Mouse (Mus musculus): Measurements from ENCODE around the gene Trhr2. TPM values are rescaled to one million over a fixed set of nuclear protein-coding genes. Genes with fewer than 3 reads are reported as not detected.

Trhr2 gene
- total RNA-seq (2017): not detected in 2 replicates

- no peak for ATAC-seq (replicated peaks in 1 of 2; ENCODE audit: insufficient read depth in 1 of 2, low FRiP score in 2 of 2, low TSS enrichment in 1 of 2, low read depth in 1 of 2, poor library complexity in 2 of 2, severe bottlenecking in 2 of 2)
Observed at GRCm38 (mm10) chr8:122360696-122361416, at the start of gene Trhr2. Trhr2 (minus strand) TSS chr8:122360746.

GRCm38 (mm10) chr8:122407678-122408077 is 47.1 kb upstream of the Trhr2 start:
- no peak for ATAC-seq (replicated peaks in 1 of 2; ENCODE audit: insufficient read depth in 1 of 2, low FRiP score in 2 of 2, low TSS enrichment in 1 of 2, low read depth in 1 of 2, poor library complexity in 2 of 2, severe bottlenecking in 2 of 2)

GRCm38 (mm10) chr8:122405146-122405805 is 44.7 kb upstream of the Trhr2 start:
- no peak for ATAC-seq (replicated peaks in 1 of 2; ENCODE audit: insufficient read depth in 1 of 2, low FRiP score in 2 of 2, low TSS enrichment in 1 of 2, low read depth in 1 of 2, poor library complexity in 2 of 2, severe bottlenecking in 2 of 2)

- no peak for ATAC-seq (replicated peaks in 1 of 2; ENCODE audit: insufficient read depth in 1 of 2, low FRiP score in 2 of 2, low TSS enrichment in 1 of 2, low read depth in 1 of 2, poor library complexity in 2 of 2, severe bottlenecking in 2 of 2)
Observed at GRCm38 (mm10) chr8:122398186-122398585, 37.6 kb upstream of the Trhr2 start.

GRCm38 (mm10) chr8:122395291-122395690 is 34.7 kb upstream of the Trhr2 start:
- ATAC-seq (replicated peaks in 1 of 2; ENCODE audit: insufficient read depth in 1 of 2, low FRiP score in 2 of 2, low TSS enrichment in 1 of 2, low read depth in 1 of 2, poor library complexity in 2 of 2, severe bottlenecking in 2 of 2): no peak

- ATAC-seq (replicated peaks in 1 of 2; ENCODE audit: insufficient read depth in 1 of 2, low FRiP score in 2 of 2, low TSS enrichment in 1 of 2, low read depth in 1 of 2, poor library complexity in 2 of 2, severe bottlenecking in 2 of 2): no peak
Observed at GRCm38 (mm10) chr8:122393717-122394116, 33.2 kb upstream of the Trhr2 start.

GRCm38 (mm10) chr8:122390758-122391157 is 30.2 kb upstream of the Trhr2 start:
- no peak for ATAC-seq (replicated peaks in 1 of 2; ENCODE audit: insufficient read depth in 1 of 2, low FRiP score in 2 of 2, low TSS enrichment in 1 of 2, low read depth in 1 of 2, poor library complexity in 2 of 2, severe bottlenecking in 2 of 2)

- ATAC-seq (replicated peaks in 1 of 2; ENCODE audit: insufficient read depth in 1 of 2, low FRiP score in 2 of 2, low TSS enrichment in 1 of 2, low read depth in 1 of 2, poor library complexity in 2 of 2, severe bottlenecking in 2 of 2): no peak
Observed at GRCm38 (mm10) chr8:122389357-122389756, 28.8 kb upstream of the Trhr2 start.

GRCm38 (mm10) chr8:122383039-122383438 is 22.5 kb upstream of the Trhr2 start:
- ATAC-seq (replicated peaks in 1 of 2; ENCODE audit: insufficient read depth in 1 of 2, low FRiP score in 2 of 2, low TSS enrichment in 1 of 2, low read depth in 1 of 2, poor library complexity in 2 of 2, severe bottlenecking in 2 of 2): no peak

- peak; percentile 93 to 95 for ATAC-seq (replicated peaks in 1 of 2; ENCODE audit: insufficient read depth in 1 of 2, low FRiP score in 2 of 2, low TSS enrichment in 1 of 2, low read depth in 1 of 2, poor library complexity in 2 of 2, severe bottlenecking in 2 of 2)
Observed at GRCm38 (mm10) chr8:122376365-122377231, 16.1 kb upstream of the Trhr2 start, which contains the start of gene Zc3h18. Zc3h18 (plus strand) TSS chr8:122376609.

- no peak for ATAC-seq (replicated peaks in 1 of 2; ENCODE audit: insufficient read depth in 1 of 2, low FRiP score in 2 of 2, low TSS enrichment in 1 of 2, low read depth in 1 of 2, poor library complexity in 2 of 2, severe bottlenecking in 2 of 2)
Observed at GRCm38 (mm10) chr8:122375751-122376364, 15.3 kb upstream of the Trhr2 start.

GRCm38 (mm10) chr8:122375320-122375719 is 14.8 kb upstream of the Trhr2 start:
- no peak for ATAC-seq (replicated peaks in 1 of 2; ENCODE audit: insufficient read depth in 1 of 2, low FRiP score in 2 of 2, low TSS enrichment in 1 of 2, low read depth in 1 of 2, poor library complexity in 2 of 2, severe bottlenecking in 2 of 2)

- no peak for ATAC-seq (replicated peaks in 1 of 2; ENCODE audit: insufficient read depth in 1 of 2, low FRiP score in 2 of 2, low TSS enrichment in 1 of 2, low read depth in 1 of 2, poor library complexity in 2 of 2, severe bottlenecking in 2 of 2)
Observed at GRCm38 (mm10) chr8:122371706-122372105, 11.2 kb upstream of the Trhr2 start.

GRCm38 (mm10) chr8:122369665-122370064 is 9.1 kb upstream of the Trhr2 start:
- peak; percentile 78 to 81 for ATAC-seq (replicated peaks in 1 of 2; ENCODE audit: insufficient read depth in 1 of 2, low FRiP score in 2 of 2, low TSS enrichment in 1 of 2, low read depth in 1 of 2, poor library complexity in 2 of 2, severe bottlenecking in 2 of 2)

- no peak for ATAC-seq (replicated peaks in 1 of 2; ENCODE audit: insufficient read depth in 1 of 2, low FRiP score in 2 of 2, low TSS enrichment in 1 of 2, low read depth in 1 of 2, poor library complexity in 2 of 2, severe bottlenecking in 2 of 2)
Observed at GRCm38 (mm10) chr8:122368494-122368893, 7.9 kb upstream of the Trhr2 start.

GRCm38 (mm10) chr8:122362967-122363366 is 2.4 kb upstream of the Trhr2 start:
- no peak for ATAC-seq (replicated peaks in 1 of 2; ENCODE audit: insufficient read depth in 1 of 2, low FRiP score in 2 of 2, low TSS enrichment in 1 of 2, low read depth in 1 of 2, poor library complexity in 2 of 2, severe bottlenecking in 2 of 2)

- no peak for ATAC-seq (replicated peaks in 1 of 2; ENCODE audit: insufficient read depth in 1 of 2, low FRiP score in 2 of 2, low TSS enrichment in 1 of 2, low read depth in 1 of 2, poor library complexity in 2 of 2, severe bottlenecking in 2 of 2)
Observed at GRCm38 (mm10) chr8:122362271-122362670, 1.7 kb upstream of the Trhr2 start.
